Mouse (Mus musculus) kidney, adult 18-20 months (tissue): Measurements from ENCODE around the gene Ndufa6.

Source experiments
- DNase-seq: peaks from one replicate; pipeline ENCODE4 v3.0.0; 2021

Gene Ndufa6

DNA sequence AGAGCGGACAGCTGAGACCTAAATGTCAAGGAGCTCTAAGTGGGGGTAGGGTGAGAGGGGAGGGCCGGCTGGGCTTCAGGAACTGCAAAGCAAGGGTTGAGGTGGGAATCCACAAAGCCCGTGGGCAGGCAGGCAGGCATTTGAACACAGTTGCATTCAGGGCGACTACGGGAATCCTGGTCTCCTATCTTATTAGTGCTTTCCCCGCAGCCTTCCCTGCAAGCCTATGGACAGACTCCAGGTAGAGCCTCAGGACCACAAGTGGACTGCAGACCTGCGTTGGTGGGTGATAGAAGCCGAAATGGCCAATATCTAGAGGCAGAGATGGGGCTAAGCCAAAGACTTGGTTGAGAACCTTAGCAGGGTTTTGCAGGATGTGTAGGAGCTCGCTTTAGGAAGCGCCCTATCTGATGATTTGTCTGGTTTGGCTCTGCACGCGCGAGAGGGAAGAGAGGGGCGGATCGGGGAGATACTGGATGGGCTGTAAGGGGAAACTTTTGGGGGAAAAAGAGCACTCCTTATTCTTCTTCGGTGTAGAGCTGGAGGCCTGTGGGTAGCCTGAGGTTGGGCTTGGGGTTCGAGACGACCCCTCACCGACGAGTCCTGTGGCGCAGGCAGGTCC is 13.6 kb downstream of the Ndufa6 start:
- DNase-seq = no peak

DNA sequence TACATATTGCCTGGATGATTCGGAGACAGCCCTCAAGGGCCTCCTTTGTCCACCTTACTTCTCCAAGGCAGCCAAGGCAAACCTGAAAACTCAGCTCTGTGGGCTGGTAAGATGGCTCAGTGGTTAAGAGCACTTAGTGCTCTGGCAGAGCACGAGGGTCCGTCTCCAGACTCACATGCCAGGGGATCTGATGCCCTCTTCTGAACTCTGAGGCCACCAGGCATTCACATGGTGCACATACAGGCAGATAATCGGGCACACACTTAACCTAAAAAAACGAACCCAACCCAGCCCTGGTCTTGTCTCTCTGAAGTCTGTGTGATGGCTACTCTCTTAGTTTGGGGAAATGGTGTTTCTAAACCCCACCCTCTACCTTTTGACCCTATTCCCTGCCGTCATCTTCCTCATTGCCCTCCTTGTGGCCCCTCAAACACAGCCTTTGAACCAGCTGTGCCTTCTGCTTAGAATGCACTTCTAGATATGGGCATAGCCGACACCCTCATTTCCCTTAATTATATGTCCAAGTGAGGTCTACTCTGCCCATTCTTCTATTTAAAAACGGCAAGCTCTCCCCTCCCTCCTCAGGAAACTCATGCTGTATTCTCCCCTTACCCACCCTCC is 14.4 kb downstream of the Ndufa6 start:
- DNase-seq = no peak

DNA sequence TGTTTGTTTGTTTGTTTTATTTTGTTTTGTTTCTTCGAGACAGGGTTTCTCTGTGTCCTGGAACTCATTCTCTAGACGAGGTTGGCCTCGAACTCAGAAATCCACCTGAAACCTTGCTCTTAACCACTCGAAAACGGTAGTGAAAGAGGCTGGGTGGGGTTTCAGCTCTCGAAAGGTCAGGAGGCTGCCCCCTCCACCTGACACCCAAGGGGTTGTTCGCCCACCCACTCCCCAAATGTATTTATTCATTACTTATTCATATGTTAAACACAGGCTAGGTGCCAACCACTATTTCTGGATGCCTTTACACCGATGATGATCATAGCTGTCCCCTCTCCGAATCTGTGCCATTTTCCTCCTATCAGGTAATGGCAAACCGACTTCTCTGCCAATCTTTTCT is 15.0 kb downstream of the Ndufa6 start:
- DNase-seq = no peak

DNA sequence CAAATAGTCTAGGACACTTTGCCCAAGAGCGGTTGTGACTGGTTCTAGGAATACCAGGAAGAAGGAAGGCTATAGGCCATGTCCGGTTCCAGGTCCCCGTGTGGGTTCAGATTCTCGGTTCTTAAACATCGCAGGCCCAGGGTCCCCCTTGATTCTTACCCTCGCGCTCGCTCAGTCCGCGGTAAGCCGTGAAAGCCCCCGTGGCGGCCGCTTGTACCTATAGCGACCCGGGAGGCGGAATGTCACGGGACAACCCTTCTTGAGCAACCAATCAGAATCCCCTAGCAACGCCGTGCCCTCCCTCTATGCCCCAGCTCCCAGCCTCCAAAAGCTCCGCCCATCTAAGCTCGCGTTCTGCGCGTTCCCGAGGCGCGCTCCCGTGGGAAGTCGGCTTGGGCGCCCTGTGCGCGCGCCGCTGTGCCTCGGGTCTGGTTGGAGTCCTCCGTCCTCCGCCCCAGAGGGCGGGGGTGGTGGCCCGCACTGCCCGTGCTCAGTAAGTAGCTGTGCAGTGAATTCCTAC is 15.5 kb downstream of the Ndufa6 start, which contains the start of the genes Naga, Pheta2 and Smdt1:
Naga (minus strand) TSS at position 333 of the 520 bp plus-strand sequence.
Pheta2 (plus strand) TSS at position 350 of the 520 bp plus-strand sequence.
Smdt1 (plus strand) TSS at position 367 of the 520 bp plus-strand sequence.
- DNase-seq = peak; percentile 97

DNA sequence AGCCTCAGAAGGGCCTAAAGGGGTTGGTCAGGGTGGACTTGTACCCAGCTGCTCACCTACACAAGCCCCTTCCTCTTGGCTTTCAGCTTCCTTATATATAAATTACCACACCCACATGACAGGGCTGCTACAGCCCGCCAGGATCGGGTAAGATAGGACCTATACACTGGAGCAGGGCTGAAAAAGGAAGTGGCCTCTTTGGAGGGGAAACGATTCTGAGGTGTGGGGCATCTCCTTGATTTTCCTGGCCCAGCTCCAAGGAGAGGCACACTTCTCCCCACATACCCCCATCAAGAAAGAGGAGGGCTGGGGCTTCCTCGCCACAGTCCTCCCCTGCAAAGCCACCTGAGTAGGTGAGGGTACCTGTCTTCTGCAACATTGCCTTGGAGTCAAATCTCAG is 16.2 kb downstream of the Ndufa6 start:
- no peak for DNase-seq

DNA sequence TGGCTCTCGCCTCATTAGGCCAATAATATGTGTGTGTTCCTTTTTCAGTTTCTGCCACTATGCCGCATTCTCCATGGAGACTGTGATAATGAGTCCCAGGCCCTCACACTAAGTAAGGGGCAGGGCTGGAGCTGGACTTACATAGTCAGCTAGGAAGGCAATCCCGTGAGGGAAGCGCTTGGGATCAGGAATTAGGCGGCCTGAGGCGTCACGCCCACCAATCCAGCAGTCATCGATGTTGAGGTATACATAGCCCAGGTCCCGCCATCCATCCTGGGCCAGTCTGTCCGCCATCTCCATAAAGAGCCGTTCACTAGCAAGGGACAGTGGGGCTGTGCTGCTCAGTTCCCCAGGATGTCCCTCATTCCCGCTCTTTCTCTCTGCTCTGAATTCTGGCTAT is 17.5 kb downstream of the Ndufa6 start:
- DNase-seq = no peak

DNA sequence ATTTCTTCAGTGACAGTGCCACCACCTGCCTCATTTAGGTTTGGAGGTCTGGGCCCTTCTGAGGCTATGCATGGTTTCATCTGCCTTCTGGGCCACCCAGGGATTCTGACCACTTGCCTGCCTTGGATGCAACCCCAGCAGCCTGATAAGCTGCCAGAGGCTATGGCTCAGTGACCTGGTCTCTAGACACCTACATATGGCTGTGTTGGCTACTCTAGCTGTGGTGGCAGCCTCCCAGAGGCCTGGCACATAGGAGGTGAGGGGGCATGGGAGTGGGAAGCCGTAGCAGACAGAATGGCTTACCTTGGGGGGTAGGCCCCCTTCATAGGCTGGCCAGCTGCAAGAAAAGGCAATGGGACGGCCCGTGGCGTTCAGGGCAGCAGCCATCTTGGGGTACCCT is 18.9 kb downstream of the Ndufa6 start:
- no peak for DNase-seq

DNA sequence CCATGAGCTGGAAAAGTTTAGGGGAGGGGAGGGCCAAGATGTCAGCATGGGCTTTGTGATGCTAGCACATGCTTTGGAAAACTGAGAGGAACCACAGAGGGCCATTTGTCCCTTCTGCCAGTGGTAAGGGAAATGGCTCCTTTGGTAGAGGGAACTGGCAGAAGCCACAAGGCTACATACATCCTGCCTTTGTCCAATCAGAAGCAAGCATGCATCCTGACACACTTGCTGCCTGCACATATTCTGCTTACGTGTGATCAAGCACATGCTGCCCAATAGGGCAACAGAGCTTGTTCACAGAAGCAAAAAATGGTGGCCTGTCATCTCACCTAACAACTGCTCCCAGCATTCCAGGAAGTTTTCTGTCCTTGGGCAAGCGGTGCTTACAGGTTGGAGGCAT is 28.7 kb downstream of the Ndufa6 start:
- no peak for DNase-seq

DNA sequence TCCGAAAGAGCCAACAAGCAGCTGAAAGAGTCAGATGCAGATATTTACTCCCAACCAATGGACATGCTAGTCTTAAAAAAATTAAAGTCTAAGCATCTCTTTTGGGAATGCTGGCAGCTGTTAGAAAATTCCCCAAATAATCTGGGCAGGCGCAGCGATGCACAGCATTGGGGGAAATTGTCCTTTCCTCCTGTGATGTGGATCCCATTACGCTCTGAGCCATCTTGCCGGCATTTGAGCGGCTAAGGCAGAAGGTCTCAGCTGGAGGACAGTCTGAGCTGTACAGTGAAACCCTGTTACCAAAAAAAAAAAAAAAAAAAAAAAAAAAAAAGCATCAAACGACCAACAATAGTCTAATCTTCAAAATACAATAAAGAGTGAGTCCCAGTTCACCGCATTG is 31.9 kb downstream of the Ndufa6 start:
- no peak for DNase-seq

DNA sequence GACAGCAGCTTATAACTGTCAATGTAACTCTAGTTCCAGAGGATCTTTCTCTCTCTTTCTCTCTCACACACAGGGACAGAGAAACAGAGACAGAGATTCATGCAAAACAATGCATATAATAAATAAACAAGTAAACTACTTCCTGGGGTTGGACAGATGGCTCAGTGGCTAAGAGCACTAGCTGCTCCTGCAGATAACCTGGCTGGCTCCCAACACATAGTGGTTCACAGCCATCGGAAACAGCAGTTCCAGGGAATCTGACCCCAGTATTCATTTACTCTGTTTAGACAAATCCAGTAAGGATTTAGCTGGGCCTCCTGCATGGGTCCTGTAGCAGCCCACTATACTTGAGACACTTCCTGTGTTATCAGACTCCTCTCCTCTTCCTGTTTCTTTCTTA is 34.5 kb downstream of the Ndufa6 start:
- no peak for DNase-seq

DNA sequence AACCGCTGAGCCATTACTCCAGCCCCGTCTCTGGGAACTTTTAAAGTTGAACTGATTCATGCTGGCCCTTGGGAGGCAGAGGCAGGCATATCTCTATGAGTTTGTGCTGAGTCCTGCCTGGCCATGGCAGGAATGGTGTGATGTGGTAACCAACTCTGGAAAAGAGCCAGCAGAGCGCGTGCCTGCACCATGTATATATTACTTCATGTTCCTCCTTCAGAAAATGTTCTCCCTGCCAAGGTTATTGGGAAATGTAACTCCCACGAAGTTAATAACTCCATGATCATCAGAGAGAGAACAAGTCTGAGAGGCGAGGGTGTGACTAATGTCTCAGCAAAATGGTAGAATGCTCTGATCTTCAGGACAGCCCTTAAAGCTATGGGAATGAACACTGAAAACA is 36.3 kb downstream of the Ndufa6 start:
- no peak for DNase-seq

DNA sequence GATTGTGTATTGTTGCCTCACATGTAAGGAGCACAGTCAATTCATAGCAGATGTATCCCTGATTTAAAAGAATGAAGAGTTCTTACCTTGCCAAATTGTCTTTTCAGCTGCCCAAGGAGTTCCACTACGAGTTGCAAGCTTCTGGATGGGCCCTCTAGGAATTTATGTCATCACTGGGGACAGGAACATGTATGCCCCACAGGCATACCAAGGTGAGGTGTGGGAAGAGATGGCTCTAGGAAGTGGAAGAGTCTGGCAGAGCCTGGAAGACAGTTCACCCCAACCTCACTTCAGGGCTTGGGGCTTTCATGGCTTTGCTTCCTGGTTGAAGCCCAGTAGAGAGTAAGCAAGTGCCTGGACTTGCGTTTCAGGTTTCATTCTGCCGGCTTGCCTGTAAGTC is 45.7 kb downstream of the Ndufa6 start:
- no peak for DNase-seq

DNA sequence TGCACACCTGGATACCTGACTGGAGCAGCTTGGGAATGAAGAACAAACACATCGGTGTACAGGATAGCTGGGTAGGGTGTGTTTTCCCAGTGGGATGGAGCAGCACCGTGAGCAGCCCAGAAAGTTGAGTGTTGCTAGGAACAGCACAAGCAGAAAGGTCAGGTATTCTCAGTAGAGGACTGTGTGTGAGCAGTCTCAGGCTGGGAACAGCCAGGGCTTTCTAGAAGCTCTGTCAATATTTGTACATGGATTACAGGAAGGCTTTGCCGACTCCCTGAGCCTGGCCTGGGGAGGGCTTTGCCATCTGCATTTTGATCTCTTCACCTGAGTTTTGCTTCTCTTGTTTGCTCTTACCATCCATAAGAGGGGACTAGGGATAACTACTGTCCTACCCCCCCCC is 47.0 kb downstream of the Ndufa6 start:
- no peak for DNase-seq
